Mouse (Mus musculus) right cerebral cortex, postnatal 14 days (tissue): ENCODE results near the gene Ccr4.

Experiments used
- DNase-seq: peaks from one replicate; pipeline ENCODE4 v3.0.0; 2022

Gene Ccr4

DNA sequence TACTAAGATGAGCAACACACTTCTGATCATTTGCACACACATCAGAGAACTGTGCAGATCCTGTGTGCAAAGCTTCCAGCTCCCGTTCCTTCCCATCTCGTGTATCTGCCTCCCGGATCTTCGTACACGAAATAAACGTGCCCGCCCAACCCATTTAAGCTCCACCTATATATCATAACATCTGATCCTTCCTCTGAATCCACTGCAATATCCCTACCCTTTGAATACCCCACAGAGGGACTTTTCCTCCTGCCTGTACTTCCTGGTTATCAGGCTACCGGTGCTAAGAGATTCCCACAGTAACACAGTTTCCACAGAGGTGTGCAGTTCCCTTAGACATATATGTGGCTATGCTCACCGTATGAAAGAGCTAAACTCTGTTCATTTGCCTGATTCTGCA lies at the start of gene Ccr4:
TSS of gene Ccr4 (minus strand) at position 101 of the 400 bp plus-strand sequence.
- no peak for DNase-seq

DNA sequence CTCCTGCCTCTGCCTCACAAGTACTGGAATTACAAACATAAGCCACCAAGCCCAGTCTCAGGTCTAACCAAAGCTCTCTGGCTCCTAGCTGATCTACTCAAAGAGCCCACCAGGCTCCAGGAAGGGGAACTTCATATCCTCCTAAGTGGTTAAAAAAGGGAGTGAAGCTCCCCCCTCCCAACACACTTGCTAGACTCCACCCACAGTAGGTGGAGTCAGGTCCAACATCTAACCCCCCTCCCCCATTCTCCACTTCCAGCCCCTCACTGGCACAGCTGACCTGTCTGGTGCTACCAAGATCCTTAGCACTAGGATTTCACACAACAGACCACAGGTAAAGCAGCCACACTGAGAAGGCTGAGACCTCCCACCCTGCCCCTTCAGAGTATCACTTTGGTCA lies 49.1 kb upstream of the Ccr4 start:
- DNase-seq = no peak

DNA sequence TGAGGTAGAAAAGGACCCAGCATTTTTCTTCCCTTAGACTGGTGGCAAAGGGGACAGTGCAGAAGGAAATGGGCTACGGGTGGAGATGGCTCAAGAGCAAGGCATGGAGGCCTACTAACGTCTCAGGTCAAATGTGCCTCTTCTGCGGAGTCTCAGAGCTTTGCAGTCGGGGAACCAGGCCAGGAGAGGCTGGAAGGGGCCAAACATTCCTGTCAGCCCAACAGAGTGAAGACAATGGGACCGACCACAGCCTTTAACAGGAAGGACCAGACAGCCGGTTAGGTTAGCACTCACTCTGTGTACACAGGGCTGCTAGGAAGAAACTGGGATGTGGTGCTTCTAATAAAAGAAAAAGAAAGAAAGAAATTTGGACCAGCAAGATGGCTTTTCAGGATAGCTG lies 45.3 kb upstream of the Ccr4 start:
- DNase-seq = no peak

DNA sequence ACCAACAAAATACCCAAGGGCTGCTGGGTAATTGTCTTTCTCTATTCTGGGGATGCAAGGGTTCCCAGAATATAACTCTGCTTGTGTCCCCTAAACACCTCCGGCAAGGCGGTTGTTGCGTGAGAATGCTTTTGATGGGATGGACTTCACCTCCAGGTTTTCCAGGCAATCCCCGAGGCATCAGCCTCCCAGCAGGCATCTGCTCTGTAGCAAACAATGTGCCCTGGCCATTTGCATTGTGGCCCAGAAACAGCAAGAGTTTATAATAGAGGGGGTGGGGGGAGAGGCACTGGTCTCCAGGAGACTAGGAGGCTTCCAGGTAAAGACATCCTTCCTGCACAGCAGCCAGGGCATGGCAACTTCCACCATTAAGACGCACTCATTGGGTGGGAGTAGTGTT lies 44.4 kb upstream of the Ccr4 start:
- no peak for DNase-seq

DNA sequence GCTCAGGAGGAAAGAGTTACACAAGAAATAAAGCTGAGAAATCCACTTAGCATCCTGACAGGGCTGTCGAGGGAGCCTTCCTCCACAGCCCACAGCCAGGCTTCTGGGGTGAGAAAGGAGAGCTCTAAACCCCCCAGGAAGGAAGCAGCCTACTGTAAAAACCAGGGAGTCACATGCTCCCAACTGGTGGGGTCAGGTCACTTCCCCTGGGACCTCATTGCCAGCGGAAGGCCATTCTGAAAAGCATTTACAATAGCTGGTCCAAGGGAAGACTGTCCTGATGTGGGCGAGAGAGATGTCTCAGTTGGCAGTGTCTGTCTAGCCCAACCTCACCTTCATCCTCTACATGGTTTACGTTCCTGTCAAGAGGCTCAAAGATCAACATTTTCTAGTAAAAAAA lies 43.8 kb upstream of the Ccr4 start:
- no peak for DNase-seq

DNA sequence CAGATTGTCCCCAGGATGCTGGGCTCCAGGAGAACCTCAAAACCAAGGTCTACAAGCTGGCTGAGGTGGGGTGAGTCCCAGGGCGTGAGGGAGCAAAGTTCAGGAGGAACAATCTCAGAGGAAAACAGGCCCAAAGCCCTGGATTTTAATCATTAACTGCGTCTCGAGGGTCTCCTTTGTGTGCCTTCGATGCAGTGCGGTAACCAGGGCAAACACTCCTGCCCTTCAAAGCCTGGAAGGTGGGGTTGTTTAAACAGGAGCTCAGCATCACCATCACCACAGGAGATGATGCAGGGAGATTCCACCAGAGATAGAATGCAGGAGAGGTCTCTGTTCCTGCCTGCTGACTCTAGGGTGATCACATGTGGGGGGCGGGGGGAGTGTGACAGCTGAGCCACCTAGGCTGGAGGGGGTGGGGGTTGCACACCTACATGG lies 42.9 kb upstream of the Ccr4 start:
- DNase-seq = no peak

DNA sequence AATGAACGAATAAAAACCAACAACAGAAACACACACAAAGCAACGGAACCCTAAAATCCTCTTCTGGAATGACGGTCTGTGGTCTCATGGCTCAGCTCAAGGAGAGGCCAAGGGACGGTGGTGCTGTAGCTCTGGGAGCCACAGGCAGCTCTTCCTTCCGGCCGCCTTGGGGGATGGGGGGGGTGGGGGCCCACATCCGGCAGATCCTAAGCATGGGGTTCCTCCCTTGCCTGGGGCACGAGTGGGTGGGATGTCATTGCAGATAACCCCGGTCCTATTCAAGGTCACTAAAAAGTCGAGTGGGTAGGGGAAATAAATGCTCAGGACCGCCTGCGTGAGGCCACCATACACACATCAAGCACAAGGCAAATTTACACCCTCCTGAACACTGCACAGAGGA lies 42.0 kb upstream of the Ccr4 start:
- no peak for DNase-seq

DNA sequence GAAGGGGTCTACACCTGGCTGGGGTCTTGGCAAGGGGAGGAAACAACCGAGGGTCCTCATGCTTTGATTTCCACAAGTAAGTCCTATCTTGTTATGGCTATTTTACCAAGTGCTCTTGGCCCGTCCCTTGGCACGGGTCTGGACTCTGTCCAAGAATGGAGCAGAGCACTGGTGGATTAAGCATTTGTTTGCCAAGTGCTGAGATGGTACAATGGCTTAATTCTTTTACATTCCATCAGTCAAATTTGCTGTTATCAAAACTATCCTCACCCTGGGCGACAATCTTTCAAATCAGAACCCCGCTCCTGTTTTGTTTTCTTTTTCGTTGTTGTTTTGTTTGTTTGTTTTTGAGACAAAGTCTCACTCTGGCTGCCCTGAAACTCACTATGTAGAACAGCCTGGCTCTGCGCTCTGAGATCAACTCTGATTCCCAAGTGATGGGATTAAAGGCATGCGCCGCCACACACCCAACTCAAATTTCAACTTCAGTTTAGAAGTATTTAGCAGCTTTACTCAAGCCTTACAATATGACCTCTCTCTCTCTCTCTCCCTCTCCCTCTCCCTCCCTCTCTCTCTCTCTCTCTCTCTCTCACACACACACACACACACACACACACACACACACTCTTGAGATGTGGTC lies 40.2 kb upstream of the Ccr4 start:
- DNase-seq = no peak

DNA sequence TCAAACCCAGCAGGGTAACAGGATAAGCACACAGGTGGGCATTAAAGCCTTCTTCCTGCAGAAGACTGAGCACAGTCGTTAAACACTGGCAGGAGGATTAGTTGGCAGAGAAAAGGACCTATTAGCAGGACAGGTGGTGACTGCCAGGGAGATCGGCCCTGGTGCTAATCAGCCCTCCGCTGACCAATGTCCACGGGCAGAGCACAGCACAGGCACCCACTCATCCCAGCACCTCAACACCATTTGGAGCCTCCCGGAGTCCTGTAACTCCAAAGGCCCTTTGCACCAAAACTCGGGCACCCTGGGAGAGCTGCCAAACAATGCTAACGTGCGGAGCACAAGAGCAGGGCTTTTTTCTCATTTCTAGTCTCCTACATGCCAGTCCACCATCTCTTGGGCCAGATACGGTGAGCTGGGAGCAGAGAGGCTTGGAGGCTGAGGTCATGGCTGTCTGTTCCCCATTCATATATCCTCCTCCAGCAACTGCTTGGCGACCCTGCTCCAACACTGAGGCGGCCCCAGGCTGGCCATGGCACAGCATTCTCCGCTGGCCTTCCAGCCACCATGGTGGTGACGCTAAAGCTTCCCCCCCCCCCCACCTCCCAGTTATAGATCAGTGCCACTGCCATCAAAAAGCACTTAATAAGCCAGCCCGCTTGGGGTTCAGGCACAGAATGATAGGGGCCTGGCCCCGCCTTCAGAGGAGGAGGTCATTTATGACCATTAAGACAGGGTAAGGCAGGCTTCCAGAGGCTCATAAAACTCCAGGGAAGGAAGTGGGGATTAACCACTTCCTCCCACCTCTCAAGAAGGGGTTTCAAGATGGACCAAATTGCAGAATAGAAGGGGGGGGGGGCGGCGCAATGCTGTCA lies 39.4 kb upstream of the Ccr4 start:
- DNase-seq = no peak

DNA sequence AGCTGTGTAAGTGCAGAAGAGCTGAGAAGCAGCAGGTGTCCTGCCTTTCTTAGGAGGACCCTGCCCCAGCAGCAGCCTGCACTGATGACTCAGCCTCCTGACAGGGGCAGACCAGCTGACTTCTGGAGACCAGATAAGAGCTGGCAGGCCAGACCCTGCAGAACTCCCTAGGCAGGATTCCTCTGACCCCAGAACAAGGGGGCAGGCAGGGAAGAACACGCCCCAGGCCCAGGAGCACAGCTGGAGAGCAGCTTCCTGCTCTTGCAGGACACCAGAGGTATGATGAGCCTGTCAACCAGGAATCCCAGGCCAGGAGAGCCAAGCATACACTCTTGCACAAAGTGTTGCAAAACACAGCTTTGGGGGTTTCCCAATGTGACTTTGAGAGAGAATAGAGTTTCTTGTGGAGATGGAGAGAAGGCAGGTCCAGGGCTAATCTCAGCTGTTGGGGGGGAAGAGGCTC lies 36.6 kb upstream of the Ccr4 start:
- DNase-seq = no peak

DNA sequence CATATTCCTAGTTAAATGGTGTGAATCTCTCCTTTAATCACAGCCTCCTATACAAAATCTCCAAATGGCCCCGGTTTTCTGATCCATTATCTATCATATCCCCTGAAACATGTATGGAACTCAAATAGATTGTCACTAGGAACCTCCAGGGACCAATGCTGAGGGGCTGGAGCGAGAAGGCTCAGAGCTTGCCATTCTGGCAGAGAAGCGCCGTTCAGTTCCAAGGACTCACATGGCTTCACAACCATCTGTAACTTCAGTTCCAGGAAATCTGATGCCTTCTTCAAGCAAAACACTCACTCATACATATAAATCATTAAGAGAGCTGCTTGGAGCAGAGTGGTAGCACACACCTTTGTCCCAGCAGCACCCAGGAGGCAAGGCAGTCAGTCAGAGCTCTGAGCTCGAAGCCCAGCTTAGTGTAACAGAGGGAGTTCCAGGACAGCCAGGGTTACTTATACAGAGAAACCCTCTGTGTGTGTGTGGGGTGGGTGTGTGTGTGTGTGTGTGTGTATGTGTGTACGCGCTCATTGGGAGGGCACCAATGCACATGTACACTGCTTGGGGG lies 34.4 kb upstream of the Ccr4 start:
- DNase-seq = no peak

DNA sequence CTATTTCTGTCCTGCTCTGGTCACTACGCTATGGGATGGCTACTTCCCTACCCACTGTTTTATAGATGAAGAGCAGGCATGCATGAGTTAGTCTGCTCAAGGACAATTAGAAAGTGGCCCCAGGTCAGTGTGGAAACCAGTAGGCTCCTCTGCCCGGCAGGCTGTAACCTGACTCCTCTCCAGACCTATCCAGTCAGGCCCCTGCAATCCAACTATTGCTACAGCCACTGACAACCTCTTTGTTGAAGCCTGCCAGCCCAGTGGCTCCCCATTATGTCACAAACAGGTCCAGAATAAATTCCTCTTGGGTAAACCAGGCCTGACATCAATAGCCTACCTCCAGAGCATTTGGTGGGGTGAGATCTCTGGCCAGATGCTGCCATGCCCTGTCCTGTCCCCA lies 31.9 kb upstream of the Ccr4 start:
- no peak for DNase-seq

DNA sequence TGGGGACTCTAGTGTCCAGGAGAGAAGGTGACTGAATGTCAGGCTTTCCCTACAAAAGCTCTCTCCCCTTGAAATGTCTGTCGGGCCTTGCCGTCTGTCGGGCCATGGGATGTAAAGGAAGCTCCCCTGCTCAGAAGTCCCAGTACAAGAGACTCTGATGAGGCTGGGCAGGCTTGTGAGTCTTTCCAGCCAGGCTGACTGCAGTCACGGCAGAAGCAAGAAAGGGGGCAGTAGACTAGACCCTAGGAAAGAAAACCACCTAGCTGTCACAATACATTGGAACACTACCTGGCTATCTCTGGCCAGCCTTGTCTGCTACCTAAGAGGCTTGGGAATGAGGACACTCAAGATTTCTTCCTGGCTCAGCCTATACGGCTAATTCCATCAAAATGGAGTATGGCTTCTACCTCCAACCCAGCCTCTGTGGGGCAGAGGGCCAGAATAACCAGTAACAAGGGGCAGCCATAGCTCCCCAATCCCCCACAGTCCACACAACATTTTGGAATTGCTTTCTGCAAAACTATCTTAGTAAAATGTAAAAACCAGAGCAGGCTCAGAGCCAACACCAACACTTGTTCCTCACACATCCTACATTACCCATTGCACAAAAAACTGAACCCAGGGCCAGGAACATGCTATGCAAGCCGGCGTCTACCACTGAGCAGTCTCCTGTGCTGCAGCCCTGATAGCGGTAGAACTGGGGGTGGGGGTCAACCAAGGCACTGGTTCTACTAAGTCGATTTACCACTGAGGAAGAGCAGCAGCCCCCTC lies 30.2 kb upstream of the Ccr4 start:
- DNase-seq = no peak

DNA sequence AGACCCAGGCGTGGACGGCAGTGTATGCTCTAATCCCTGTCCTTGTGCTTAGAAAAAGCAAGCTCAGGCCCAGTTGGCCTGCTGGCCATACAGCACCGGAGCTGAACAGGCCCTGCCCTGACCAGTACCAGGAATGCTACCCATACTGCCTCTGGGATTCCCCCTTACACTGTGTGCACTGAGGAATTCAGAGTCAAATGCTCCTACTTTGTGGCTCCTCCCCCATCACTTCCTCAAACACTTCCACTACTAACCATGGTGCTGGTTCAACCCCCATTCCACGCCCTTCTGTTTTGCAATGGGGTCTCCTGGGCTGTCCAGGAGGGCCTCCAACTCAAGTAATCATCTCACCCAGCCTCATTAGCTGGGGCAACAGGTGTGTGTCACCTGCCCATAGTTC lies 29.1 kb upstream of the Ccr4 start:
- DNase-seq = no peak

DNA sequence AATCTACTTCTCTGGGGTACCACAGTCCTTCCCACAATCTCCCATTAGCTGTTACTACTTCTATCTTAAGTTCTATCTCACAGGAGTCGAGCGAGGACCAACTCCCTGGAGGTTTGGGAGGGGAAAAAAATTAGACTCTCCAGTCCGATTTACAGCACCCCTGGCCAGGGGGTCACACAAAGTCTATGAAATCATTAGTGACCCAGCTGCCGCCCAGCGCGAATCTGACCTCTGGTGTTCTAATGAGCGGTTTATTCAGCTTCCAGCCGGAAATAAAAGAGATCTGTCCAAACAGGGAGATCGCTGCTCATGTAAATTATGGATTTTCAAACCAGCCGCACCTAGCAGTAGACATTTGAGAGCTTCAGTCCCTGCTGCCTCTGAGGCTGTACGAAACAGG lies 26.6 kb upstream of the Ccr4 start:
- DNase-seq = no peak

DNA sequence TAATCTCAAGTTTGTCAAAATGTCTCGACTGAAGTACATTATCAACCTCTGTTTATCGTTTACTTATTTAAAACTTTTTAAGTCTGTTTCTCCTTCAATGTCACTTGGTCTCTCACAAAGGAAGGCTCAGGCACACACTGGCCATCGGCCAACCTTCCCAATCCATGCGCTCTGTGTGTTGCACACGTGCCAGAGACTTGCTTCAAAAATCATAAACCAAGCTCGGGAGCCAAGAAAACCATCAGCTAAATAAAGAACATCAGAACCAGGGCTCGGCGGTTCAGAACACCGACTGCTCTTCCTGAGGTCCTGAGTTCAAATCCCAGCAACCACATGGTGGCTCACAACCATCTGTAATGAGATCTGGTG lies 23.9 kb upstream of the Ccr4 start:
- no peak for DNase-seq

DNA sequence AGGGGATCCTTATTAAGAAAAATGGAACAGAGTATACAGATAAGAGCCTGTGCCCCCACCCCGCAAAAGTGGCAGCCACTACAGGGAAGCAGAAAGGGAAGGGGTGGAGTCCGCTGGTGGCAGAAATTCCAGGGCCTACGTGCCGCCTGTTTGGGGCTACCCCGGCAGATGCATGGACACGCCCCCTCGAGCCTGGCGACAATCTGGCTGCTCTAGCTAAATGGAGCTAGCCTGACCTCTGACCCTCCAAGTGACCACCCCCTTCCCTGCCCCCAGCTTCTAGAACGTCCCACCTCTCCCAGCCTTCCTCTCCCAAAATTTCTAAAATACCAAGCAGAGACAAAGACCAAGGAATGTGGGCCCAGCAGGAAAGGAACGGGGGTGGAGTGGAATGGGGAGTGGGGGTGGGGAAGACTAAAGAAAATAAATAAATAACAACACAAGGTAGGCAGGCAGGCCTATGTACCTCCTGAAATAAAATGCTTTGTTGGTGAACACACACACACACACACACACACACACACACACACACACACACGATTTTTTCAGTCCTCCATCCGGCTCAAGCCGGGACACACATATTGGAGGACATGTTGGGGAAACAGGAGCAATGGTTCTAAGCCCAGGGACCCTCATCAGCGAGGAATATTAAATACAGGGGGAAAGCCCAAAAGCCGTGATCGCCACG lies 23.4 kb upstream of the Ccr4 start:
- DNase-seq = no peak

DNA sequence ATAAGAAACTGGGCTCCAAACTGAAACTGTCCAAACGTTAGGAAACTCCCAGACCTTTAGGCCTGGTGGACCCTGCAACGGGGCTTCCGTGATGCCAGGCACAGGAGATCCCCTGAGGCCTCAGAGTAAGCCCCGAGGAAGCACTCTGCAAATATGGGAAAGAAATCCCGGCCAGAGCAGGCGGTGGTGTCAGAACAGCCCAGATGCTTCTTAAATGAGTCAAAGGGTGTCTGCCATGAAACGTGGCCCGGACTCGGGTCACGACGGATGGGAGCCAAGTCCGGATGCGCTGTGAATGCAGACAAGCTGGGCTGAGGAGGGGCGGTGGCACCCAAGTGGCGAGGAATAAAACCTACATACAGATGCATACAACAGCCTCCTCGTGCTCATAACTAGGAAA lies 22.4 kb upstream of the Ccr4 start:
- DNase-seq = no peak

DNA sequence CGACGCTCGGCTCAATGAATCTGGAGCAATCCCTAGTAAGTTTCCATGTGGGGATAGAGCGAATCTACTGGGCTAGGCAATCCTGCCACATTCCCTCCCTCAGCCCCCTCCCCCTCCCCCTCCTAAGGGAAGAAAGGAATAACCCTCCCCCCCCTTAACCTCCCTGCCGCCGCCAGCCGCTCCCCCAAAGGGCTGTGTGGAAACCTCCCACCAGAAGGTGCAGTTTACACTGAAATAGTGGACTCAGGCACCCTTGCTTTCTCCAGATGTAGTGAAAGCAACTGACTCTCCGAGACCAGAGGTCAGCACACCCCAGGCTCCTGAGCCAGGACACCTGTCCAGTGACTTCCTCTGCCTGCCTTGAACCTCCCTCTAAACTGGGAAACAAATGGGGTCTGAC lies 21.9 kb upstream of the Ccr4 start:
- DNase-seq = no peak

DNA sequence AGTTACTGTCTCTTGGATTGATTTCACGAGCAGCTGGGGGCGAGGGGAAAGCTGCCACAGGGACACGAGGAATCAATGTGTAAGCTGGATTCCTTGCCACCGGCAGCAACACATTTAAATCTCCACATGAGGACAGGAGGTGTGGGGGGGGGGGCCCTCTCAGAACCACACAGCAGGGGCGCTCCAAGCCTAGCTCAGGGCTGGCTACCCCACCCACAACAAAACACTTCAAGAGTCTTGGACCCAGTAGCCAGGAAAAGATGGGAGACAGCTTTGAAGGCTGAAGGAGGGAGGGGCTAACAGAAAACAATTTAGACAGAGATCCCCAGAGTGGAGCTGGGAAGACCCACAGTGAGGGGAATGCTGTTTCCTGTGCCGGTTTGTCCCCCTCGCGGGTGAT lies 21.2 kb upstream of the Ccr4 start:
- no peak for DNase-seq

DNA sequence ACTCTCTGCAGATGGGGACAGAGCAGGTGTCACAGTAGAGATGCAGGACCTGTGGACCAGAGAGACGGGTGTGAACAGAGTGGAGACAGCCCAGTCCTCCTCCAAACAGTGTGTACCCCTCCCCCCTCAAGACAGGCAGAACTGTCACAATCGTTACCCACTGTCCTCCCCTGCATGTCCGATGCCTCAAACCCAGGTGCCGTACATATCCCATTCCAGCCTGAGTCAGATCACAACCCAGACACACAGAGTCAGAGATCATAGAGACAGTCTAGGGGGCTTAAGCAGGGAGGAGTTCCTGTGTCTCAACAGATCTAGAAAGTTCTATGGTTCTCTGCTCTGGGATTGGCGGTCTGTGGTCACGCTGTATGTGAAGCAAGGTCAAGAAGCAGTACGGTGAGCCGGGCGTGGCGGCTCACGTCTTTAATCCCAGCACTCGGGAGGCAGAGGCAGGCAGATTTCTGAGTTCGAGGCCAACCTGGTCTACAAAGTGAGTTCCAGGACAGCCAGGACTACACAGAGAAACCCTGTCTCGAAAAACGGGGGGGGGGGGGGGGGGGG lies 20.4 kb upstream of the Ccr4 start:
- no peak for DNase-seq

DNA sequence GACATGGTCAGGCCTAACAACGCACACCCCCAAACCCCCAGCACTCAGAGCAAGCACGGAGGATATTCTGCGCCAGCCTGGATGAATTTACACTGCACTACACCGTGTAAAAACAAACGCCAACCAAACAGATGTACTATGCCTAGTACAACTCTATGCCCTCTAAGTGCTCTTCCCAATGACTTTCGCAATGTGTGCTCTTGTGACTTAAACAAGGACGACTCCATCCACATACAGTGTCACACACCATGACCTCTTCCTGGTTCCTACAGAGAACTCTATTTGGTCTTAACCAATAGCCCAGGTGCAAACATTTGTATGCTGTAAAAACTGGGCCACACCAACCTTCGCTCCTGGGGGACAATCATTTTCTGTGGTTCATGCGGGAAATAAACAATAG lies 17.8 kb upstream of the Ccr4 start:
- DNase-seq = no peak

DNA sequence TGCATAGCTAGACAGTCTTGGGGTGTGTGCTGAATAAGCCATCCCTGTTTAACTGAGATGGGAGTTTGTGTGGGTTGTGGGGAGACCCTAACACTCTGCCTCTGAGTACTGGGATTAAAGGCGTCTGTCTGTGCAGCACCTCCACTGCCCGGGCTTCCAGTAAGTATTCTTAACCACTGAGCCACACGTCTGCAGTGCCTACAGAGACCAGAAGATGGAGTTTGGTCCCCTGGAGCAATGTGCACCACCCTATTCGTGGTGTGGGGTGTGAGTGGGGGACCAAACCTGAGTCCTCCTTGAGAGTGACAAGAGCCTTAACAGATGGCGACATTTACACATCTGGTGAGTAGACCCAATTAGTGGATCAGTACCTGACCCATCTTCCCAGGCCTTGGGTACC lies 17.3 kb upstream of the Ccr4 start:
- DNase-seq = no peak
